Mouse (Mus musculus) brown adipose tissue, adult 24 weeks (tissue): ENCODE measurements around the gene Myo1c. TPM values are rescaled to one million over a fixed set of nuclear protein-coding genes. Genes with fewer than 3 reads are reported as not detected.

Source experiments
- H3K27ac ChIP-seq: fragments of 200-500 bp; replicated peaks from 2 replicates; pipeline ENCODE4 v1.5.1; 2012; ENCODE audit warnings: low read depth, mild to moderate bottlenecking, low read length
- H3K4me1 ChIP-seq: fragments of 200-500 bp; 2 replicates; pipeline ENCODE4 v1.6.1; 2012; ENCODE audit warnings: low read length, mixed read lengths; ENCODE audit not compliant: control insufficient read depth, insufficient read depth, insufficient read length
- H3K4me3 ChIP-seq: fragments of 200-500 bp; 2 replicates; pipeline ENCODE4 v1.5.1; 2012; ENCODE audit warnings: low read depth, mild to moderate bottlenecking, low read length, moderate library complexity; ENCODE audit not compliant: insufficient read depth
- polyA plus RNA-seq: library from polyadenylated mRNA; stranded (reverse); fragments of >200 nt; gene quantifications from 2 replicates; pipeline ENCODE4 v1.2.4, GENCODE M21; 2012; ENCODE audit not compliant: missing spikeins, insufficient read depth, insufficient read length

Gene Myo1c
- polyA plus RNA-seq, 1 experiment = 65.7 TPM

DNA sequence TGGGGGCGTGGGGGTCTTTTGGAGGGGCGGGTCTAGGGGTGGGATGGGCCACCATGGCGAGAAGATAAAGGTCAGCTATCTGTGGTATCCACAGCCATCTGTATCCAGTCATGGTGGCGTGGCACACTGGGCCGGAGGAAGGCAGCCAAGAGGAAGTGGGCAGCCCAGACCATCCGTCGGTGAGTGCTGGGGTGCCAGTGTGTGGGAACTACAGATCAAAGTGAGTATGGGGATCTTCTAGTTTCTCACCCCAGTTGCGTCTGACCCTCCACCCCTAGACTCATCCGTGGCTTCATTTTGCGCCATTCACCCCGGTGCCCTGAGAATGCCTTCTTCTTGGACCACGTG is 19.5 kb downstream of the Myo1c start:
- Histone ChIP-seq H3K27ac (no peak overlapping the region), H3K4me3 (no peak overlapping the region), H3K4me1 (no peaks in the 10 kb centered on the region)

DNA sequence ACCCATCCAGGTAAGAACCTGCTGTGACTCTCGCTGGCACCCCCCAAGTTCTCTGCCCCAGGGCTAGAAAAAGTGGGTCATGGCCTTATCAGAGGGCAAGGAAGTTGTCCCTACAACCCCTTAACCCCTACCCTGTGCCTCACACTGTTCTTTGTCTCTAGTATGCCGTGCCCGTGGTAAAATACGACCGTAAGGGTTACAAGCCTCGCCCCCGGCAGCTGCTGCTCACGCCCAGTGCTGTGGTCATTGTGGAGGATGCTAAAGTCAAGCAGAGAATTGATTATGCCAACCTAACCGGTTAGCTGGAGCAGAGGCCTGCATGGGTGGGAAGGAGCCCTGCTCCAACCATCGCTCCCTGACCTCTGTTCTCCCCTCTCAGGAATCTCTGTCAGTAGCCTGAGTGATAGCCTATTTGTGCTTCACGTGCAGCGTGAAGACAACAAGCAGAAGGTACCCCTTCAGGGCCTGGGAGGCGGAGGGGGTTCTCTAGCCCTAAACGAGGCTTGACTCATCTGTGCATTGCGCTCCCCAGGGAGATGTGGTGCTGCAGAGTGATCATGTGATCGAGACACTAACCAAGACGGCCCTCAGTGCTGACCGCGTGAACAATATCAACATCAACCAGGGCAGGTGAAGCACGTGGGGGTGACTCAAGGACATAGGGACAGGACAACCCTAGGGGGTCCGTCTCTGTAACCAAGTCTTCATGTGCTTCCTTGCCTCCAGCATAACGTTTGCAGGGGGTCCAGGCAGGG is 21.3 kb downstream of the Myo1c start:
- Histone ChIP-seq H3K27ac (no peak overlapping the region), H3K4me3 (no peak overlapping the region), H3K4me1 (no peaks in the 10 kb centered on the region)

DNA sequence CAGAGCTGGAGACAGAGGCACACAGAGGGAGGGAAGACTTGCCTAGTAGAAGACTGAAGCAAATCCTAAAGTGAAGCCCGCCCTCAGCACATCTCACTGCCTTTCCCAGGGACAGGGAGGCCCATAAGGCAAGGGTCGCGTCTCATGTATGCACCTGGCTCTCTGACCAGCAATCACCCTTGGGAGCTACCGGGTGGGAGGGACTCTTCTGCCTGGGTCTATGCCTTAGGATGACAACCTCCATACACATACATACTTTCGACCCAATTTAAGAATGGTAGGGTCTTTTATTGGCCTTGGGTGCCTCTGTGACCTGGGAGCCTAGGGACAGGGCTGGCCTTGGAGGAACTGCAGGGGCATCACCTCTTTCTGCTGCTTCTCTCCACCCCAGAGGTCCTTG is 23.1 kb downstream of the Myo1c start:
- Histone ChIP-seq H3K4me1 (no peaks in the 10 kb centered on the region), H3K27ac (no peak overlapping the region), H3K4me3 (no peak overlapping the region)

DNA sequence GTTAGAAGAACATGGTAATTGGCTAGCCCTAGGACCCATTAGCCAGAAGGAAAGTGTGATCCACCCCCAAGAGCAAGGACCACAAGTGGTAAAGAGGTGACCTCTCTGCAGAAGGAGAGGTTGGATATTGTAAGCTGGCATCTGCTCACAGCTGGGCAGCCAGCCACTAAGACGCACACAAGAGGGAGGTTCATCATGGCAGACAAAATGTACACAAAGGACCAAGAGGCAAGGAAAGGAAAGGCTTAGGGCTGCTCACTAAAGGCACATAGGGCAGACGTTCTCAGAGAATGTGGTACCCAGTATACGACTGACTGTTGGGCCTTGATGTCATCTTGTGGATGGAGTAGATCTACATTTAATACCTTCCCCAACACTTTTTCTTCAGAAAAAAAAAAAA is 24.6 kb downstream of the Myo1c start:
- H3K27ac ChIP-seq = no peak overlapping the region
- no peaks in the 10 kb centered on the region for H3K4me1 ChIP-seq
- no peak overlapping the region for H3K4me3 ChIP-seq

DNA sequence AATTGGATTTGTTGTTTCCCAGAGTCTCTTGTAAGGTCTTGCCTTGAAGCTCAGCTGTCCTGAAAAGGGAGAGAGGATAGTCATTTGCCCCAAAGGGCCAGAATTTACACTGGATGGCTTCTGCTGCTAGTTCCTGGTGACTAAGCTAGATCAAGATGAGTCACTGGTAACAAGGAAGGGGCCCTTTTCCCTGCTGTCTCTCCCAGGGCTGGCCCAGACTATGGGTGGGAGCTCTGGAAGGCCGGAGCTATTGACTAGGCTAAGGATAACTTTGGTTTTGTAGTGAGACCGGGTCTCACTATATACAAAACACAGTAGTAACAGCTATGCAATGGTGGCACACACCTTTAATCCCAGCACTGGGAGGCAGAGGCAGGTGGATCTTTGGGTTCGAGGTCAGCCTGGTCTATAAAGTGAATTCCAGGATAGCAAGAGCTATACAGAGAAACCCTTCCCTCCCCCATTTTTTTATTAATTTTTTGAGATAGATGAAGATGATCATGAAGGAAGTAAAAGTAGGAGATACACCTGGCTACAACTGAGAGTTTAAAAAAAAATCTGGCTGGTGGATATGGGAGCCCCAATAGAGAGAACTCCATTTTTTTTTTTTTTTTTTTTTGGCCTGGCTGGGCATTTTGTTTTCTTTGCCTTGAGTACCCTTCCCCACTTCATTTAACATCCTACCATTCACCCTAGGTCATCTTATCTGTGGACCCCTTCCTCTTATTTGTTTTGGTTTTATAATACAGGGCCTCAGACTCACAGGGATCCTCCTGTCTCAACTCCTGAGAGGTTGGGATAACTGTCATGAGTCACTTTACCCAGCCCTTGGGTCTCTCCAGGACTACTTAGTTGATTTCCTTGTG is 27.8 kb downstream of the Myo1c start:
- Histone ChIP-seq H3K4me3 (peak overlapping the region; percentile 65), H3K27ac (0 out of 2 replicates have a peak overlapping the region, but pooled peaks have one; percentile 23), H3K4me1 (peaks cover 6% of the 10 kb centered on the region; the same call in 1 of the 2 replicates)

DNA sequence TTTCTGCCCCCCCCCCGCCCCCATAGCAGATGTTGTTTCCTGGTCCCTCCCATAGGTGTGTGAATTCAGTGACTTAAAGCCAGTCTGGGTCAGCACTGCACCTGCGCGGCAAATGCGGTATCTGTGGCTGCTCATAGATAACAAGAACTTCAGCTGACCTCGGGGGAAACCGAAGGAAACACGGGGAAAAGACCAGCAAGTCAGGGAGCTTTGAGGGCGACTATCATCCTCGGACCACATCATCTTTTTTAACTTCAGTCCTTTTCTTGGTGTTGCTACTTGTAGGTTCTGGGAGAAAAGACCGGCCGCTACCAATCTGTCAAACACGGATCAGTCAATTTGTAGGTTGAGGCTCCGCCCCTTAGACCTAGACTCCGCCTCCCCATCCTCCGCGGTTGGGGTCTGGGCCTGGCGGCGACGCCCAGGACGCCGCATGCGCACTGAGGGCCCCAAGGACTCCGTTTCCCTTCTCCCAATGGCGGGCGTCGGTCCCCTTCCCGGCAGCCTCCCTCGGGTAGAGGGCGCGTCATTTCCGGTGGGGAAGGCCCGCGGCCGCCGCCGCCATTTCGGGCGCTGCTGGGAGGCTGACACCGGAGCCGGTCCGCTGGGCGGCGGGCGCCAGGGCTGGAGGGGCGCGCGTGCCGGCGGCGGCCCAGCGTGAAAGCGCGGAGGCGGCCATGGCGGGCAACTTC is 28.6 kb downstream of the Myo1c start, which contains the start of gene Crk:
TSS of gene Crk (plus strand) at position 513 of the 692 bp plus-strand sequence.
- Histone ChIP-seq H3K27ac (peak within 1 kb of the TSS; percentile 86), H3K4me1 (peaks cover 6% of the 10 kb centered on the region; the same call in 1 of the 2 replicates), H3K4me3 (peak within 1 kb of the TSS; percentile 87)

DNA sequence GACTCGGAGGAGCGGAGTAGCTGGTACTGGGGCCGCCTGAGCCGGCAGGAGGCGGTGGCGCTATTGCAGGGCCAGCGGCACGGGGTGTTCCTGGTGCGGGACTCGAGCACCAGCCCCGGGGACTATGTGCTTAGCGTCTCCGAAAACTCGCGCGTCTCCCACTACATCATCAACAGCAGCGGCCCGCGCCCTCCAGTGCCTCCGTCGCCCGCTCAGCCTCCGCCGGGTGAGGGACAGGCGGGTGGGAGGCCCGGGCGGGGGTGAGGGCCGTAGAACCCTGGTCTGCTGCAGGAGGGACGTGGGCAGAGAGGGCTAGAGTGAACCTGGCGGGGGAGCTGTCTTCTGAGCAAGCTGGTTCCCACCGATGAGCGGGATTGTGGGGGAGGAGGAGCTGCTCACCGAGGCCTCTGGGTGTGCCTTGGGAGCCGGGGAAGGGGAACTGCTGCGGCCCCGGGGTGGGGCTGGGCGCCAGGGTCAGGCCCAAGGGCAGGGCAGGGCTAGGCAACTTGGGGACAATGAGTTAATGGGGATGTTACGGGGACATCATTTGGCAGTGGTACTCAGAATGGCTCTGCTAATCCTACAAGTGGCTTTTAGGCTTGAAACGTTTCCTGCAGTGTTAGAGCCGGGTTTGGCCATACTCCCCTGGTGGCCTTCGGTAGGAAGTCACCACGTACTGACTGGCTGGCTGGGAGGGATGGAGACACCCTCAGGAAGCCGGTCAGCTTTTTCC is 29.3 kb downstream of the Myo1c start:
- Histone ChIP-seq H3K27ac (peak overlapping the region; percentile 86), H3K4me3 (peak overlapping the region; percentile 87), H3K4me1 (peaks cover 8% of the 10 kb centered on the region; the same call in 1 of the 2 replicates)

DNA sequence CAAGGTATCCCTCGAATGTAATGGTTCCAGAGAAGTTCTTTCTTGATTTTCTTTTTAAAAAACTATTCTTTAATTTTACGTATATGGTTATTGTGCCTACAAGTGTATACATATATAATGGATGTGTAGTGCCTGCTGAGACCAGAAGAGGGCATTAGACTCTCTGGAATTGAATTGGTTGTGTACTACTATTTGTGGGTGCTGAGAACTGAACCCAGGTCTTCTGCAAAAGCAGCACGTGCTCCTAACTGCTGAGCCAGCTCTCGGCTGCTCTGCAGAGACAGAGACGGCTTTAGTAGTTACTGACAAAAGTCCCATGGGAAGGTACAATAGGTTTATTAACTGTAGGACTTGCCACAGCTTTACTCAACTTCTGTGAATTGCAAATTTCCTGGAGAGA is 34.2 kb downstream of the Myo1c start:
- no peak overlapping the region for H3K27ac ChIP-seq
- peaks cover 17% of the 10 kb centered on the region; the same call in 1 of the 2 replicates for H3K4me1 ChIP-seq
- no peak overlapping the region for H3K4me3 ChIP-seq

DNA sequence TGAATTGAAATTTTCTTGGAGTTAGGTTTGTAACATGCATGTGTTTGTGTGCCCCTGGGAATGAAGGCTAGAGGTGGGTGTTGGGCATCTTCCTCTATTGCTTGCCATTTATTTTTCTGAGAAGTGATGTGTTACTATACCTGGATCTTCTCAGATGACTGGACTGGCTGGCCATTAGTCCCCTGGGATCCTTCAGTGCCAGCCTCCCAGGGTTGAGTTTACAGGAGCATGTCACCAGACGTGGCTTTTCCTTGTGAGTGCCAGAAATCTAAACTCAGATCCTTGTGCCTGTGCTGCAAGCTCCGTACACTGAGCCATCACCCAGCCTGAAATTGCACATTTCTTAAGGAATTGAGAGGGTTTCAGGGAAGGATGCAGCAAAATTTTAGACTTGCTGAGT is 34.7 kb downstream of the Myo1c start:
- Histone ChIP-seq H3K27ac (no peak overlapping the region), H3K4me3 (no peak overlapping the region), H3K4me1 (peaks cover 17% of the 10 kb centered on the region; the same call in 1 of the 2 replicates)

DNA sequence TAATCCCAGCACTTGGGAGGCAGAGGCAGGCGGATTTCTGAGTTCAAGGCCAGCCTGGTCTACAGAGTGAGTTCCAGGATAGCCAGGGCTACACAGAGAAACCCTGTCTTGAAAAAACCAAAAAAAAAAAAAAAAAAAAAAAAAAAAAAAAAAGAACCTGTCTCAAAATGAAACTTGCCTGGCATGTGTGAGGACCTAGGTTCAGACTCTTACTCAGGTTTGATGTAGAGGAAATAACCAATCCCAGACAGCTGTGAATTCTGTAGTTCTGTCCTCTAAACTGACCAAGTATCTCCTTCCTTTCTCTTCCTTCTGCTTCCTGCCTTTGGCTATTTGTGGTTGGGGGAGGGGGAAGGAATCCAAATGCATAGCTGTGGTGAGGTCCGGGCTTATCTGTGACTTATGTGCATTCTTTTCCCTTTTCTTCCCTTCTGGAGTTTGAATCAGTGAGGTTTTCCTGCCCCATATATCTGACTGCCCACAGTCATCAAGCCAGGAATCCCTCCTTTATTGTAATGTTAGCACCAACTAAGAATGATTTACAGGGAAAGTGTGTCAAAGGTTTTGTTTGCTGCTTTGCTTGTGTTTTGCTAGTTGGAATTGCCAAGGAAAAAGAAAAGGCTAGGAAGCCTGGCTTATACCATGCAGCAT is 37.2 kb downstream of the Myo1c start:
- Histone ChIP-seq H3K27ac (0 out of 2 replicates have a peak overlapping the region, but pooled peaks have one; percentile 5), H3K4me3 (no peak overlapping the region), H3K4me1 (peaks cover 11% of the 10 kb centered on the region; the same call in 1 of the 2 replicates)

DNA sequence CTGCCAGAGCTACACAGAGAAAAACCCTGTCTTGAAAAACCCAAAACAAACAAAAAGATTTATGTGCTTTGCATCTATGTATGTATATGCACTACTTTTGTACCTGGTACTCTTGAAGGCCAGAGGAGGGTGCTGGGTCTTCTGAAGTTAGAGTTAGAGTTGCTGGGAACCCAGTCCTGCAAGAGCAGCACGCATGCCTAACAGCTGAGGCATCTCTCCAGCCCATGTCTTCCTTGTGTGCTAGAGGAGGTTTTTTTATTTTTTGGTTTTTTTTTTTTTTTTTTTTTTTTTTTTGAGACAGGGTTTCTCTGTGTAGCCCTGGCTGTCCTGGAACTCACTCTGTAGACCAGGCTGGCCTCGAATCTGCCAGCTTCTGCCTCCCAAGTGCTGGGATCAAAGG is 37.8 kb downstream of the Myo1c start:
- Histone ChIP-seq H3K27ac (no peak overlapping the region), H3K4me1 (peaks cover 11% of the 10 kb centered on the region; the same call in 1 of the 2 replicates), H3K4me3 (no peak overlapping the region)

DNA sequence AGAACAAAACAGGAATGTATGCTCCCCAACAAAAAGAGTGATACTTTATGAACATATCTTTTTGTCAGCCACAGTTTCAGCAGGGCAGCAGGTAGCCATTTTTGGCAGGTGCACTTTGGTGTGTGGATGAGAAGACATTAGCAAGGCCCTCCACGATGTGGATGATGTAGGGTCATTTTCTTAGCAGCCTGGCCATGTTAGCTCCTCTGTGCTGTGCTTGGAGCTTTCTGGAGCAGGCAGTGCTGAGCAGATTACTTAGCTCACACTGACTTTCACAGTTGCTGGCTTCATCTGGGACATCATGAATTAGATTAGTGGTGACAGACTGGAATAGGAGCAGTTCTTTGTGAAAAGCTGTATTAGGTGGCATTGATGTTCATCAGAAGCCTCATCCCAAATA is 39.7 kb downstream of the Myo1c start:
- no peak overlapping the region for H3K4me3 ChIP-seq
- no peak overlapping the region for H3K27ac ChIP-seq
- H3K4me1 ChIP-seq = peaks cover 8% of the 10 kb centered on the region; the same call in 1 of the 2 replicates

DNA sequence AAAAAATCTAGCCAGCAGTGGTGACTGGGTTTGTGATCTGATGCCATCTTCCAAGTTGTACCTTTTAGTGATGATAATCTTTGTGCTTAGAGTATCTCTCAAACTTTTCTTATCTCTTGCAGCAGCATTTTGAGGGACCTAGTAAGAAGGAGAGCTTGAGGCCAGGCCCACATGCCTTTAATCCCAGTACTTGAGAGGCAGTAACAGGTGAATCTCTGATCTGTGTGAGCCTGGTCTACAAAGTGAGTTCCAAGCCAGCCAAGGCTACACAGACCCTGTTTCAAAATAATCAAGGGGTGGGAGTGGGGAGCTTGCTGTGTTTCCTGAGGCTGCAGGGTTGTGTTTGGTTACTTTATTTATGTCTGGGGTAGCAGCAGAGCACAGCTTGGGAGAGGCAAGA is 40.7 kb downstream of the Myo1c start:
- Histone ChIP-seq H3K4me1 (peaks cover 8% of the 10 kb centered on the region; the same call in 1 of the 2 replicates), H3K4me3 (no peak overlapping the region), H3K27ac (no peak overlapping the region)

DNA sequence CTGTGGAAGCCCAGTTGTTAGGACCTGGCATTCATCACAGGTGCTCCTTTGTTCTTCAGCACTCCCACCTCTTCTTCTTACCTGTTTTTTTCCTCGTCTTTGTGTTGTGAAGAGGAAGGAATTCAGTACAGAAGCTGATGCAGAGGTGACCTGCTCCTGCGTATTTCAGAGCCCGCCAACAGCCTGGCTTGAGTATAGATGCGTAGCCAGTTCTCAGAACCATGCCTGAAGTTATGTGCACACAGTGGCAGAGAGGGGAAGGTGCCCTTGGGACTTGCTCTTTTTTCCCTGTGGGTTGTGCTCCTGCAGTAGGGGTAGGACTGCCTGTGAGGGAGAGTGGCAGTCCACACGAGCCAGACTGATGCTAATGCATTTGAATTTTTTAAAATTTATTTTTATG is 43.3 kb downstream of the Myo1c start:
- no peak overlapping the region for H3K27ac ChIP-seq
- H3K4me3 ChIP-seq = no peak overlapping the region
- no peaks in the 10 kb centered on the region for H3K4me1 ChIP-seq
